Mouse (Mus musculus): ENCODE measurements around the gene Gm11042.

Gene Gm11042

DNA sequence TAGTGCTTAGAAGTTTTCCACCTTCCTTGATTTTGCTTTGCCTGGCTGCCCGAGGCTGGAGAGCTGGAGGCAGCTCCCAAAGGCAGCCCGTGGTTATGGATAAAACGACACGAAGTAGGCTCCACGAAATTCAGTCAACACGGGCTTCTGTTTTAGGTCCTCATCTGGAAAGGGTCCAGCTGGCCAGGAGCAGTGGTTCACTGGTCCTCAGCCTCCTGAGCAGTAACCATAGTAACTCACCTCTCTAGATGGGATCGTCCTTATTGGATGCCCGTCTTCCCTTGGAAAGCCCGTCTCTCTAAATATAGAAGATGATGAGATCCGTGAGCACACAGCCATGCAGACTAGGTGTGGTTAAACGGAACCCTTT is 31.5 kb downstream of the Gm11042 start:
- peak; percentile 60 to 70 for DNase-seq (ENCODE audit: low spot score in 2 of 2)

DNA sequence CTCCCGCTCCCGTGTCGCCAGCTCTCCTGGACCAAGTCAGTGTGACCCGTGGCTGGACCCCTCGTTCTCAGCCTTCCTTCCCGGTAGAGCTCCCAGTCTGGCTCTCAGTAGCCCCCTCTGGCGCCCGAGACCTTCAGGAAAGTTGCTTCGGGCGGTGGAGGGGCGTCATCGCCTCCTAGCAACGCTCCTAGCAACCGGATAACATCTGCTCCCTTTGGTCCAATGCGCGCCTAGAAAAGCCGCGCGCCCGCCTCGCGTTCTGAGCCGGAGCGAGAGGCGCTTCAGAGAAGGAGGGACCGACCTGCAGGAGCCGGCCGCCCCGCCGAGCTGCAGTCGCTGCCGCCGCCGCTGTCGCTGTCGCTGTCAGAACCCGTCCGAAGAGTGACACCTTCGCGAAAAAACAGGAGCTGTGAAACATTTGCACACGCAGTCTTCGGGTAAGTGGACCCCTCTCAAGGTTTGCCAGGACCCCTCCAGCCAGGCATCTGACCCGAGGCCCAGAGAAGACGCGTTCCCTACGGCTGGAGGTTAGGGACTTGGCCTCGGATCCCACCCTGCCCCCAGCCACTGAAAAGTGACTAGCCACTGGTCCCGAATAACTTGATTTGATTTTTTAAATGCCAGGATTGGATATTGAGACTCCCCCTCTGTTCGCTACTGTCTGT is 32.0 kb downstream of the Gm11042 start:
- DNase-seq (ENCODE audit: low spot score in 2 of 2), result peak; percentile 95 to 98

DNA sequence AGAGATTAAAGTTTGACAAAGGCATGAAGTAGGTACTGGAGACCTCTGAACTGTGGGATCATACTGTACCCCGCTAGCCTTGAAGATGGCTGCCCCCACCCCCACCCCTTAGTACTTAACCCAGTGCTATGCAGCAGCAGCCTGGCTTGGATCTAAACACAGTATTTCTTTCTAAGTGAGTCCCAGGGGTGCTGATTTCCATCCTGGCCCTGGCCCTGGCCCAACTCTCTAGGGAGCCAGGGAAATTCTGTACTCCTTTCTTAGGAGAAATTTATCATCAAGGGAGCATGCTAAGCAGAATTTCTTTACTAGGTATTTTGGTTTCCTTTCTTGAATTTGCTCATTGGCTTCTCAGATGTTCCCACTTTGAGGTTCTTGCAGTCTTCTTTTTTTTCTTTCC is 33.3 kb downstream of the Gm11042 start:
- DNase-seq (ENCODE audit: low spot score in 2 of 2), result peak in 1 of 2 experiments; percentile 6

DNA sequence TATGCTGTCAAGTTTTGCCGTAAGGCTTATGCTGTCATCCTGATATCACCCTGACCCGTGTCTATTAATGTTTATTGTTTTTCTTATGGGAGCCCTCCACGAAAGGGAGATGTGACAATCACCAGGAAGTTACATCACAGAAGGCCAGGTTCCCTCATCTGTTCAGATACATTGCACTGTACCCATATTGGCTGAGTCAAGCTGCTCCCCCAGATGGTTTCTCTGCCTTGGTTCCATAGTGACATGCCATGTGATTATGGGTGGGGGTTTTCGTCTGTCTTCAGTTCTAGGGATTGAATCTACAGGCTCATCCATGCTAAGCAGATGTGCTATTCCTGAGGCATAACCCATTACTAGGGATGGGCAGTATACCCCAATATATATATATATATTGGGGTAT is 34.8 kb downstream of the Gm11042 start:
- DNase-seq (ENCODE audit: low spot score in 2 of 2), result no peak

DNA sequence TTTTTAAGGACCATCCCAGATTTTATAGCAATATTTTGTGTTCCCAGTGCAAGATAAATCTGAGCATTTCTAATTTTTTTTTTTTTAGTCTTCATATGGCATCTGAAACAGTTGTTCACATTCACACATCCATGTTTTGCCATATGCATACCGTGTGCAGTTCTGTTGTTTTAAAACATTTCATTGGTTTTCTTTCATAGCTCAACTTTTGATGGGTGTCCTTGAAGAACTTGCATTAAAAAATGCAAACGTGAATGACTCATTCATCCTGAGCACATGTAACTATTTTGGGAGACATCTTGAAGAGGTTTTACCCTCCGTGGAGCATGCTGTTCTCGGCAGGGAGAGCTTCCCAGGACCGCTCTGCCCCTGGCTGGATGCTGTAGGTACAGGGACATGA is 38.9 kb downstream of the Gm11042 start:
- DNase-seq (ENCODE audit: low spot score in 2 of 2), result peak in 1 of 2 experiments; percentile 29

DNA sequence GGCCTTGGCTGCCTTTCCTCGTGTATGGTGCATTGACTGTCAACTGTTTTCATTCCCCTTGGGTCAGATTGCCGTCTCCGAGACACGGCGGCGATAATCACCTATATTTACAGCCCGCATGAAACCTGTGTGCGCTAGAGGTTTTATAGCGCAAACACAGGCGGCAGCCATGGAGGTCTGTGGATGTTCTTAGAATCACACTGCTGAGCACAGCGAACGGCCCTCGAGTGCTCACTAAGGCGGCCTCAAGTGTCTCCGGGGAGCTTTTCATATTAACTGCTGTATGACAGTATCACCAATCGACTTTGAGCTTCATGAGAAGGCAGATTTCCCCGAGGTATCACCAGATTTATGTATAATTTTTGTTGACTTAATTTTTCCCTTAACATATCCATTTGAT is 43.6 kb downstream of the Gm11042 start:
- DNase-seq (ENCODE audit: low spot score in 2 of 2), result no peak

DNA sequence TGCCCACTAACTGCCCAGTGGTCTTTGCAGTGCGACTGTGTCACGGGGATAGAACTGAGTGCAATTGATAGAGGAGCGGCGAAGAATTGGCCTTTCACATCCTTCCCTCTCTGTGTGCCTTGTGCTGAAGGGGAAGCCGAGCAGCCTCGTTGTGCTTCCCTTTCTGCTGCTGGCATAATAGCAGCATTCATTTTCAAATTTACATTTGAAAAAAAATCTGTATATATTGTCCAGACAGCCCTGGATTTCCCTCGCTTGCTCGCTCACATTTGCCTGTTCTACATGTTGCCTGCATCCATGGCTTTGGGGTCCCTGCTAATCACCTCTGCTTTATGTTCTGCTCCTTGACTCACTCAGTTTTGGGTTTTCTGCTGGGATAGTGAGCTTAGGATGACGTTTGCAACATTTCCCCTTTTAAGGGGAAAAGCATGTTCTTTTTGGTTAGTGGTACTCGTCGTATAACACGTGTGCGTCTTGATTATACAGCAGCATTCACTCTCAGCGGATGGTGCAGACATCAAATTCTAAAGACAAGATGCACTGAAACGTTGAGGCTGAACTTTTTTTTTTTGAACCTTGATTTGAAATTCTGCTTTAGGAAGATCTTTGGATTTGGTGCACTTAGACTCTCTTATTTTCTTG is 47.4 kb downstream of the Gm11042 start:
- DNase-seq (ENCODE audit: low spot score in 2 of 2), result no peak

DNA sequence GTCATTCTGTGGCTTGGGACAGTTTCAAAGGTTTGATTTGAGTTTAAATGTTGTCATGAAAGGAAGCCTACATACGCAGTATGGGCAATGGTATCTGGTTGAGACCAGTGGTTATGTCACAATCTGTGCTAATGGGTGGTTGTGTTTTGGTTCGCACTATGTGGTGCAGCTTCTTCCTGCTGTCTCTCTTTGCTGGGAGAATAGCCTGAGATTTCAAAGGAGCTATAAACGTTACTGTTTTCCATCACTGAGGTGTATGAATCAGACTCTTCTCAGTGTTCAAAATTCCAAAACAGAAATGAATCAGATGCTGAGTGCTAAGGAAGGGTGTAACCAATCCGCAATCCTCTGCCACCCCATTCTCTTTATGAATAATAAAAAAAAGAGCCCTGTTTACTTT is 49.1 kb downstream of the Gm11042 start:
- no peak for DNase-seq (ENCODE audit: low spot score in 2 of 2)

Data from frontal cortex, postnatal 36 days (tissue).